Mouse (Mus musculus) c-Kit-negative CD71-positive TER-119-positive erythroid progenitor cells, embryonic 14.5 days (primary cell): ENCODE measurements around the gene 2610028H24Rik.

Source experiments
- DNase-seq: peaks from one replicate; pipeline ENCODE4 v3.0.0-alpha.2; 2013; ENCODE audit warnings: low read depth, low spot score

Gene 2610028H24Rik

DNA sequence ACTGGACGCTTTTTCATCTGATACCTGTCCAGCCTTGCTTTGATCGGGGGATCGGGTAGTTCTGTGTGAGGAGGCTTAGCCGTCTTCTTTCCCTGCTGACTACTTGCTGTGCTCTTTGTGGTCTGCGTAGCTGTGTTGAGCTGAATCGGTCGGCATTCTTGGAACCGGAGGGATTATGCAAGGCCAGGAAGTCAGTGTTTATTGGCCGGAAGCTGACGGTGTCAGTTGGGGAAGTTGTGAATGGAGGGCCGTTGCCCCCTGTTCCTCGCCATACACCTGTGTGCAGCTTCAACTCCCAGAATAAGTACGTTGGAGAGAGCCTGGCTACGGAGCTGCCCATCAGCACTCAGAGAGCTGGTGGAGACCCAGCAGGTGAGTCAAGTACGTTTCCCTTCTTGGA lies 40.3 kb downstream of the 2610028H24Rik start:
- DNase-seq, result no peak

DNA sequence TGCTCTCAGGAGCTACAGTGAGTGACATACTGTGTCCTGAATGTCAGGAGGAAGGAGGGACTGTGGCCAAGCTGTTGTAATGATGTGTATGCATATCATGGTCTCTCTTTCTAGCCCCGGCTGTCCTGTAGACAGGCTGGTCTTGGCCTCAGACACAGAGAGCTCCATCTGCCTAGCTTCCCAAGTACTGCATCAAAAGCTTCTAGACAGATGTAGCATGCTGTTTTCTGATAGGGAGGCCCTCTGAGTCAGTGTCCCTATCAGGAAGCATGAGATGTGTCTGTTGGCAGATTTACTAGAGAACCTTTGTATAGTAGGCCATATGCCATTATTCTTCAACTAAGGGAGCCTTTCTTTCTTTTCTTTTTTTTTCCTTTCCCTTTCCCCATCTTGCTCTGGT lies 44.6 kb downstream of the 2610028H24Rik start:
- DNase-seq, result no peak

DNA sequence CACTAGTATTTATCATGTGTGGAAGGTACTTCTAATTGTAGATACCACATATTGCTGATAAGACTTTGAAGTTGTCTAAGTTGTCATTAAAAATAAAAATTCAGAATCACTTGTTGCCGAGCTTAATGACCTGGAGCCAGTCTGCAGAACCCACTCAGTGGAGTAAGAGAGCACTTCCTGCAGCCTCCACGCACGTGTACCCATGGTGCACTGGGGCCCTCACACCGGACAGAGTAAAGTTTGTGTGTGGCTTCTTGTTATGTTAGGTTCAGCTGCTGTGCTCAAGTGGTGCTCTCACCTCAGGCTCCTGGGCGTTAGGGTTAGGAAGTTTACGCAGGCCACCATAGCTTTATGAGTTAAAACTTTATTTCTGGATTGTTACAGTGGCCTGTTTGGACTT lies 46.6 kb downstream of the 2610028H24Rik start:
- no peak for DNase-seq

- DNase-seq, result no peak
Measured at GRCm38 (mm10) chr10:76496366-76496765, 47.5 kb downstream of the 2610028H24Rik start.

GRCm38 (mm10) chr10:76497522-76497921 lies 48.6 kb downstream of the 2610028H24Rik start:
- no peak for DNase-seq

- DNase-seq, result no peak
Measured at GRCm38 (mm10) chr10:76504271-76504943, 55.5 kb downstream of the 2610028H24Rik start.

DNA sequence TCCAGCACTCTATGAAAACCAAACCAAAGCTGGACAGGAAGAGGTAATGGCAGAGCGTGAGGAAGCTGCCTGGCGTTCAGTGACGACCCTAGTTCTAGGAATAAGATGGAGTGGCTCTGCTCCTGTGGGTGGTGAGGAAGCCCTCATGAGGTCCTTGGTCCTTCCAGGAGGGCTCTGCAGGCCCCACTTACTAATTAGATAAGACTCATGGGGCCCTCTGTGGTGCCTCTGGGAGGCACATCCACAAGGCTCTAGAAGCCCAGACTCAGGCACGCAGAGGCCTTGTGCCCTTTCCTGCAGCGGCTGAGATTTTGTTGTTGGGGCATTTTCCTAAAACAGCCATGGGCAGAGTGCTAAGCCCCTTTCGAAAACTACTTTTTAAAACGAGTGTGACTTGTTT lies 57.0 kb downstream of the 2610028H24Rik start:
- no peak for DNase-seq
